Mouse (Mus musculus): ENCODE measurements around the gene Agpat1. TPM values are rescaled to one million over a fixed set of nuclear protein-coding genes. Genes with fewer than 3 reads are reported as not detected.

The Agpat1 gene
- total and polyA plus RNA-seq, 3 experiments = 11.2 to 47.4 (median 44.4) TPM

GRCm38 (mm10) chr17:34645831-34646511 is 41.9 kb downstream of the Agpat1 start:
- H3K4me3 ChIP-seq (replicated peaks in 1 of 3; ENCODE audit: low read depth in 2 of 3, low read length in 2 of 3, poor library complexity in 1 of 3) = no peak overlapping the region
- in situ Hi-C loops (cut with MboI; ENCODE audit: low pct_ligation_motif_present, low pct_unique_long_range_greater_than_20kb, low sequenced_read_pairs) (no loop called here), dilution Hi-C loops (cut with MboI; ENCODE audit: extremely low pct_ligation_motif_present, extremely low pct_unique_long_range_greater_than_20kb, low sequenced_read_pairs) (no loop called here)
- H3K36me3 ChIP-seq (replicated peaks in 1 of 2; ENCODE audit: control insufficient read depth in 1 of 2, insufficient read depth in 1 of 2, low read length in 1 of 2) = peaks cover 15 to 36% of the 10 kb centered on the region in 2 experiments
- no peak for DNase-seq (ENCODE audit: extremely low read depth)
- no peak for TF ChIP-seq IRF4 (IDR thresholded peaks at IDR 0.05; ENCODE audit: low read depth, low read length)
- no peak for TF ChIP-seq E2F4 (IDR thresholded peaks at IDR 0.05; ENCODE audit: insufficient replicate concordance, low read depth, low read length)
- TF ChIP-seq ZKSCAN1 (IDR thresholded peaks at IDR 0.05; ENCODE audit: borderline replicate concordance, low read depth, low read length) = no peak
- no peak for TF ChIP-seq MXI1 (IDR thresholded peaks at IDR 0.05; ENCODE audit: low read depth, low read length)
- no peak for TF ChIP-seq TCF12 (IDR thresholded peaks at IDR 0.05; ENCODE audit: low read depth, low read length)
- no peak for TF ChIP-seq RAD21 (IDR thresholded peaks at IDR 0.05; ENCODE audit: low read depth, low read length)
- TF ChIP-seq SMC3 (IDR thresholded peaks at IDR 0.05; ENCODE audit: low read depth, low read length) = no peak
- no peak for TF ChIP-seq MAZ (IDR thresholded peaks at IDR 0.05; ENCODE audit: low read depth, low read length)
- TF ChIP-seq NELFE (IDR thresholded peaks at IDR 0.05; ENCODE audit: low read depth, low read length) = no peak
- no peak for TF ChIP-seq MAFK (IDR thresholded peaks at IDR 0.05; ENCODE audit: insufficient replicate concordance, low read length)
- no peak for TF ChIP-seq RCOR1 (conservative IDR thresholded peaks at IDR 0.05; ENCODE audit: low read depth, low read length)
- no peak for TF ChIP-seq TBP (conservative IDR thresholded peaks at IDR 0.05; ENCODE audit: low read depth, low read length)
- no peak for TF ChIP-seq MAX (IDR thresholded peaks at IDR 0.05; ENCODE audit: low read length)
- TF ChIP-seq UBTF (IDR thresholded peaks at IDR 0.05; ENCODE audit: low read depth, low read length) = no peak
- no peak for TF ChIP-seq MEF2A (IDR thresholded peaks at IDR 0.05; ENCODE audit: borderline replicate concordance, low read depth, low read length)
- TF ChIP-seq CHD1 (IDR thresholded peaks at IDR 0.05; ENCODE audit: low read depth, low read length) = no peak
- no peak for TF ChIP-seq USF1 (IDR thresholded peaks at IDR 0.05; ENCODE audit: low read depth, low read length)
- TF ChIP-seq GABPA (IDR thresholded peaks at IDR 0.05; ENCODE audit: insufficient replicate concordance, low read depth, low read length) = no peak
- no peak for TF ChIP-seq NRF1 (IDR thresholded peaks at IDR 0.05; ENCODE audit: low read depth, low read length)
- no peak for TF ChIP-seq ELF1 (IDR thresholded peaks at IDR 0.05; ENCODE audit: low read depth, low read length)
- no peak overlapping the region for H3K27ac ChIP-seq (ENCODE audit: insufficient read depth, low read depth)
- H3K9ac ChIP-seq (ENCODE audit: insufficient read depth, low read depth) = no peak overlapping the region
- H3K79me2 ChIP-seq (replicated peaks; ENCODE audit: control insufficient read depth, extremely low read depth, insufficient read depth, poor library complexity, severe bottlenecking) = no peaks in the 10 kb centered on the region; the same call in 1 of the 2 replicates
- peaks cover 28% of the 10 kb centered on the region for H3K27me3 ChIP-seq (replicated peaks)
- no peaks in the 10 kb centered on the region for H3K9me3 ChIP-seq (replicated peaks; ENCODE audit: low read length)
- H3K4me1 ChIP-seq (ENCODE audit: control insufficient read depth in 1 of 2, insufficient read depth in 2 of 2) = peaks cover 16 to 48% of the 10 kb centered on the region in 2 experiments
- no peak overlapping the region for H3K4me2 ChIP-seq (ENCODE audit: insufficient read depth, low read depth, poor library complexity, severe bottlenecking)
